Mouse (Mus musculus) lung, postnatal 14 days (tissue): ENCODE data around the gene Setd3.
A peak's percentile ranks its signal among the peaks of the same experiment; 100 is the strongest.

Source experiments
- DNase-seq: peaks from one replicate; pipeline ENCODE4 v3.0.0; 2021

Gene Setd3

GRCm38 (mm10) chr12:108200094-108200493 lies 21.0 kb upstream of the Setd3 start:
- DNase-seq = no peak

DNA sequence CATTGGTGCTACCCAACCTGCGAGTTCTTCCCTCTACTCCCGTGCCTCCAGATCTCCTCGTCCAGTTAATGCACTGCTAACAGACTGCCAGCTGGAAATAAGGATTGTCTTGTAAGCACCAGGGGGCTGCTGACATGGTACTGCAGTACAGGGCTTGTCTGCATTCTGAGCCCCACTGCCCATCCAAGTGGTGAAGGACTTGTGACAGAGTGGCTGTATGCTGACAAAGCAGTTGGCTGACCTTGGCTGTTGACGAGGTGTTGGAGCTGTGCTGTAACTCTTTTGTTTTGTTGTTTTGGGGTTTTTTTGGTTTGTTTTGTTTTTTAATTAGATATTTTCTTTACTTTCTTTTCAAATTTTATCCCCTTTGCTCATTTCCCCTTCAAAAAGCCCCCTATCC lies 19.3 kb upstream of the Setd3 start:
- no peak for DNase-seq

GRCm38 (mm10) chr12:108195761-108196160 lies 16.6 kb upstream of the Setd3 start:
- DNase-seq = no peak

DNA sequence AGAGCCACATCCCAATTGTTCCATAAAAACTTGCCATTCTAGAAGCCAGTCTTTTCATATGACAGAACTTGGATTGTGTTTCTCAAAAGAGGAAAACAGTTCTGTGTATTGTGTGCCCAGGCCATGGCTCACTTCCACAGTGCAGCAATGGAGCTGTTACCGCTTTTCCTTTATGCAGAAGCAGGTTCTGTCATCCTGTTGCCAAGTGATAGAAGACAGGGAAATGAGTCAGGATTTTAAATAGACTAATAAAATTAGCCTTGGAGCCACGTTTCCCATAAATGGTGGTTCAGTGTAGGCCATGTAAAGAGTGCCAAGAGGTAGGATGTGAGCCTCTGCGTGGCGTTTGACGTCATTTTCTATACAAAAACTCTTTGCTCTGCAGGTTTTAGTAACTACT lies 14.8 kb upstream of the Setd3 start:
- DNase-seq = no peak

GRCm38 (mm10) chr12:108187541-108188091 lies 8.5 kb upstream of the Setd3 start:
- no peak for DNase-seq

DNA sequence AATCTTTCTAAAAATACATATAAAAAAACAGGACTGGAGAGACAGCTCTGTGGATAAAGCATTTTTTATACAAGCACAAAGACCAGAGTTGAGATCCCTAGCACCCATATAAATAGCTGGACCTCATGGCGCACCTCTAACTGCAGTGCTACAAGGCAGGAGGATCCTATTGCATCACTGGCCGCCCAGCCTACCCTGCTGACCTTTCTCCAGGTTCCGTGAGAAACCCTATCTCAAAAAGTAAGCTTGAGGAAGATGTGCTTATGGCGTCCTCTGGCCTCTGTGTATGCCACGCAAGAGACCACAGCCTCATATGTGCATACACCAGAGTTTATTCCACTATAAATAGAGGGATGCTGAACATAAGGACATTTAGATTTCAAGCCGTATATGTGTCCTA lies 2.6 kb upstream of the Setd3 start:
- no peak for DNase-seq

- DNase-seq = peak; percentile 97
These were observed 480 bp upstream of the Setd3 start, which contains the start of gene Ccnk for GRCm38 (mm10) chr12:108179321-108180266. TSS of gene Ccnk (plus strand) at chr12:108179579.

GRCm38 (mm10) chr12:108178331-108179245 lies 526 bp downstream of the Setd3 start:
- DNase-seq = peak; percentile 48

- DNase-seq = no peak
These were observed 2.7 kb downstream of the Setd3 start for GRCm38 (mm10) chr12:108176366-108176765.

GRCm38 (mm10) chr12:108174606-108175505 lies 4.3 kb downstream of the Setd3 start:
- DNase-seq = no peak

DNA sequence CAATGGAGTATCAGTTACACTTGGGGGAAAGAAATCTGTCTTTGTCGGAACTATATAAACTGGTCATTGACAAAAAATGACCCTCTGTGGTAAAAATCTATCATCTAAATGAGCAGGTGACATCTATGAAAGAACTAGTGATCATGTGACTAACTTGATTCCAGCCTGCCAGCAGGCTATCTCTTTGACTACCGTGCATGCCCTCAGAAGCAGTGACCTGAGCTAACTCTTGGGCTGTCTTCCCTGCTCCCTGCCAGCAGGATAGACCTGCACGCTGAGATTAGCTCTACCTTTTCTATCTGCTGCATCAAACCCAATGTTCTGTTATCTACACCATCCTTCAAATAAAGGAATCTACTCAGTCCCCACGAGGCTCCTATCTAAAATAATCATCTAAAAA lies 6.5 kb downstream of the Setd3 start:
- DNase-seq = no peak

DNA sequence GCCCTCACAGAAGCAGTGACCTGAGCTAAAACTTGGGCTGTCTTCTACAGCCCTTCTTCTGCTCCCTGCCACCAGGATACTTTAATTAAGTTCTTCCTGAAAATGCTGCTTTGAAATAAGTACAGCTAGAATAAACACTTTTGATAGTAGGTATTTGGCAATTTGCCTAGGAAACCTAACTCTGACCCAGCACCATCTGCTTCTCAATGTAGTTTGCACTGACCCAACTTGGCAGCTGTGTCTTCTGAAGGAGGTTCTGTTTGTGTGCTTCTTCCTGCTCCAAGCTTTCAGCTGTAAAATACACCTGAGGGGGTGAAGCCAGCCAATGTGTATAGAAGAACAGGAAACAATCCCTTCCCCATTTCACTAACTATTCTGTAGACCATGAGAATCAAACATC lies 7.8 kb downstream of the Setd3 start:
- DNase-seq = no peak

DNA sequence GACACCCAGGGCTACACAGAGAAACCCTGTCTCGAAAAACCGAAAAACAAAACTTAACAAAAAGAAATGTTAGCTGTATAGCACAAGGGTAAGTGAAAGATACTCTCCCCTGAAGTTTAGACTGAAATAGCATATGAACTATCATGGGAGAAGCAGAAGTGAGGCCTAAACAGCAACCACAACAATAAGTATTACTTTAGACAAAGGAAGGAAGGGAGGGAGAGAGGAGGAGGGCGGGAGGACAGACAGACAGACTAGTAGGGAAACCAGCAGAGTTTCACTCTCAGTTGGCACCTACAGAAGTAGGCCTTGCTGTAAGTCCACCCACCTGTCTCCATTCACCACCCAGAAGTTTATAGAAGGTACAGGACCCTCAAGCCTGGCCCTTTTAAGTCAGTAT lies 8.6 kb downstream of the Setd3 start:
- no peak for DNase-seq

DNA sequence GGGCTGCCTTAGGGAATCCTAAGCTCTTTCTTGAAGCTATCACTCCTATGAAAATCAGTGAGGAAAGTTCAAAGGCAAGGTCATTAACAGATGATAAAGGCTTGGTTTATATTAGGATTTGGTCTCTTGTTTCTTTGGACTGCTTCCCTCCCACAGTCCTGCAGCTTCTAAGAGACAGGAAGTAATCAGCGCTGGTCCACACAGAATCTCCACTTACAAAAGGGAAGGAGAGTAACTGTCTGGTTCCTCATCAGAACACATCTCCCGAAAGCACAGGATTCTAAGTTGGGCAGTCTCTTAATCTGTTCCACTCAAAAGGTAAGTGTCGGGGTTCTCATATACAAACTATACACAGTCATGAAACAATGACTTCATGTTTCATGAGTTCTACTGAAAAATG lies 10.2 kb downstream of the Setd3 start:
- DNase-seq = no peak

- DNase-seq = no peak
These were observed 15.4 kb downstream of the Setd3 start for GRCm38 (mm10) chr12:108163706-108164105.

GRCm38 (mm10) chr12:108162036-108162435 lies 17.1 kb downstream of the Setd3 start:
- no peak for DNase-seq

GRCm38 (mm10) chr12:108159863-108160262 lies 19.3 kb downstream of the Setd3 start:
- no peak for DNase-seq

GRCm38 (mm10) chr12:108152743-108153142 lies 26.4 kb downstream of the Setd3 start:
- no peak for DNase-seq

- DNase-seq = no peak
These were observed 29.4 kb downstream of the Setd3 start for GRCm38 (mm10) chr12:108149764-108150163.

GRCm38 (mm10) chr12:108145198-108145597 lies 33.9 kb downstream of the Setd3 start:
- DNase-seq = no peak

DNA sequence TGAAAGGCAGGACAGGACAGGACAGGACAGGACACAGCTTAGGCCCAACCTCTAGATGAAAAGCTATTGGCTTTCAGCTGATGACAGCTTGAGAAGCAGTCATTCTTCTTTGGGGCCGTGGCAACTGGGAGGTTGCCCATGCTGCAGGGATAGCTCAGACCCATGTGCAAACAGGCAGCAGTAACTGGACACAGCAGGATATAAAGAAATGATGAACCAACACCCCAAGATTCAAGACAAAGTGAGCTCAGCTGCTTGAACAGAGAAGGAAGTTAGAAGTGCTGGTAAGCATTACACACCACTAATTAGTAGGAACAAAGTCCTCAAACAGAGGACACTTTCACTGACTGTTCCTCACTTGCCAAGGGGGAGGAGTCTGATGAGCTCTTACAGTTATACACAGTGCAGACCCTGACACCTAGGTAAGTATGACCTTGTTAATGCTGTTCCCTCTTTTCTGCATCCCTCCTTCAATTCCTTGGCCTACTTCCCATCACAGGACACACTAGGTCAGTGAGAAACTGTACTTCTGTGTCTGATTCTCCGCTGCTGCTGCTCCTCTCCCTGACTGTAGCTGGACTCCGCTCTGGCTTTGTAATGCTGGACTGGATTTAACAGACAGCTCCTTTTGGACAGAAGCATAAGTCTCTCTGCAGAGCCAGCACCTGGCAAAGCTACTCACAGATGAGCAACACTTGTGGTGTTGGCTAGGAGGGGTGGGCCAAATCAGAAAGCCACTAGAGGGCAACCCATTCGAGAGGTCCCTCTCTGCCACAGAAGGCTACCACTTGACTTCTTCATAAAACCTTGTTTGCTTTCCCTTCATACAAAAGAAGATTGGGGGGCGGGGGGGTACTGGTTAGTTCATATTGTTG lies 35.3 kb downstream of the Setd3 start:
- DNase-seq = no peak
